Mouse (Mus musculus) heart, adult 9 months (tissue): Measurements from ENCODE around the gene Kmt2a.

Experiments
- DNase-seq, 2 experiments: peaks; one replicate each; pipeline ENCODE4 v3.0.0; 2022; ENCODE audit warnings: low spot score in 2 of 2

Gene Kmt2a

DNA sequence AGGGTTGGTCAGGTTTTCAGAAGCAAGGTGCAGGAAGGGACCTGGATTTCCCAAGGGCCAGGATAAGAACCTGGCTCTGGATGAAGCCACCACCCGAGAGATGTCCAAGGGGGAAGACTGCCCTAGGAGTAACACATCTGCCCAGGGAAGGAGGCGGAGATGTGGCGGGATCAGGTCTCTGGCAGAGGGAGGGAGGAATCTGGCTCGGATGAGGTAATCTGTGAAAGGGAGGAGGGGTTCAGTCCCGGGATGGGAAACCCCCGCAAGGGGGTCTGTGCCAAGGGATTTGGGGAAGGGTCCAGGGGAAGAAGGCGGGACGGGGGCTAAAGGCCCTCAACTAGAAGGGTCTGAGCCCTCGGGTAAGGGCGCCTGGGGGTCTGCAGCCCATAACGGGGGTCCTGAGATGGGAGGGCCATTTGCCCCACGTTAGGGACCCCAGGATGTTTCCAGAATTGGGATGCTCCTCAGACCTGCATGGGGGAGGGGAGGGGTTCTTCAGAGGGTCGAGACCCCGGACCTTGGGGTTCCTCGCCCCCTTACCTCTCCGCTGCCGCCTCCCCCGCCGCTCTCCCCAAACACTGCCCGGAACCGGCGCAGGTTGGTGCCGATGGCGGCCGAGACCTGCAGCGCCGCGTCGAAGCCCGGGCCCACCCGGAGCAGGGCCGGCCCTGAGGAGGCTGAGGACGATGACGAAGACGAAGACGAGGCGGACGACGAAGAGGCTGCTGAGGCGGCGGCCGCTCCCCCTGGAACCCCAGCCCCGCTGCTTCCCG is 601 bp downstream of the Kmt2a start:
- peak; percentile 31 to 47 for DNase-seq

DNA sequence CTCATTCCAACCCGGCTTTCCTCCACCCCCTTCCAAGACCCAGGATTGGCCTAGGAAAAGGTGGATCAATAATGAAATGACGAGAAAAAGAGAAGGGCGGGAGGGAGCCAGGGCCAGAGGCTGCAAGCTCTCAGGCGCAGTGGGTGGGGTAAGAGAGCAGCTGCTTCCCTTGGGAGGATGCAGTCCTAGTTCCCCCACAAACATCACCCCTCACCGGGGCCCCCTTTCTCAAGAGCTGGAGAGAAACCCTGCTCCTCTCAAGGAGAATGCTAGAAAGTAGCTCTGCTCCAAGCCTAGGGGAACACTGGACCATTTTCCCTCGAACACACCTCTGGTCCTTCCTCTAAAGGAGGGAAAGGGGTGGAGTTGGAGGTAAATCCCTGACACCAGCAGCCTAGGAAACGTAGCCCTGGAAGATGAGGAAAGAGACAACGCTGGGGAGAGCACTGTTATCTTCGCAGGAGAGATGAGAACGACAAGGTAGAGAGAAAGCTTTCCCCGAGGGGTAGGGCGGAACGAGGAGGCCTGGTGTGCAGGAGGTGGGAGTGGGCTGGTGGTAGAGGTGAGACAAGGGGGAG is 1.3 kb downstream of the Kmt2a start:
- DNase-seq: no peak

DNA sequence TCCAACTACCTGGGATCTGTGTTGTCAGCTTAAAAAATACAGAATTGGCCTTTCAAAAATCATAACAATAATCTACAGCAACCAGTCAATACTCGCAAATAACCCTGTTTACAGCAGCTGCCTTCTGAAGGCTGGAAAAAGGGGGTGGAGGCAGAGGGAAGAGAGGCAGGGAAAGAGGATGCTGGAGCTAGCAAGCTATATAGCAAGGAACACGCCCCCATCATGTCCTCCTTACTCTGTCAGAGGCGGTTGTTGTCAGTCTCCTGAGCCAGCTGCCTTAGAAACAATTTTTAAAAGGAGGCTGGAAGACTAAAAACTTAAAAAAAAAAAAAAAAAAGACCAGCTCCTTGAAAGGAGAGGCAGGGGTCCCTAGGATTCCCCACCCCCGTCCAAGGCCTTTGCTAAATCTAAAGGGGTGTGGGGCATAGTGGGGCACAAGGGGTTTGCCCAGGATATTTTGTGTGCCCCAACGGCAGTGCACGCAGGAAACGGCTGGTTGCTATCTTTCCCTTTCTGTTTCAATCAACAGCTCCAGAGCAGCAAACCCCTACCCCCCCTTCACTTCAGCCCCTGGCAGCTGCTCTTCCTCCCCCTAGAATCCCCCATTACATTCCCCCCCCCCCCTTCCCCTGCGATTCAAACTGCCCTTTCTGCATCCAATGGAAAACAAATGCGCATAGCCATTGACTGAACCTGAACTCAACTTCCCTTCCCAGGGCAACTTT is 2.2 kb downstream of the Kmt2a start:
- DNase-seq: no peak

DNA sequence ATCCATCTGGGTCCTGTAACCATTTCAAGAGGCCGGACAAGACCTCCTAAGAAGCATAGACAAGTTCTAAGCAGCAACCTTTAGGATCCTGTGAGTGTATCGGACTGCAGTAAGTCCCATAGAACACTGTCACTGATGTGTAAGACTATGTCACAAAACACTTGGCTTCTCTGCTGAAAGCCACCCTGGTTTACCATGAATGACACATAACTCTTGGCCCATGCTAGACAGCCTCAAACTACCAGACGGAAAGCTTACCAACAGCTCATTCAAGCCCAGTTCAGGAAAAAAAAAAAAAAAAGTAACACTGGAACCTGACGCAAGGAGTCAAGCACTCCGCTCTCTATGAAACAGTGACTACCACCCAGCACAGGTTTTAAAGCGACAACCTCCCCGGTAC is 3.4 kb downstream of the Kmt2a start:
- no peak for DNase-seq

DNA sequence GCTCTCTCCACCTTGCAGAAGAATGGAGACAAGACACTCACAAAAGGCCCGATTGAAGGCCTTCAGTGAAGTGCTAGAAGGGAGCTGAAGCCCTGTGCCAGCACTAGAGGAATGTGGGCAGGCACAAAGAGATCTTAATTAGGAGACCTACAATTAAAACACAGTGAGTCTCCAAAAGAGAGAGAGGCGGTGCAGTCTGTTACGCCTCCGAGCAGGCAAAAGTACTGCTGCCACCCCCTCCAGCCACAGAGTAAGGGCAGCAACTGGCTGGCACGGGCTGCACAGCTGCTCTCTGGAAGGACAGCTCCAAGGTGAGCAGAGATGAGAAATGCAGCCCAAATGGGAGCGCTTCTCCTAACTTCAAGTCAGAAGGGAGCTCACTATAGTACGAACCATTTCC is 5.6 kb downstream of the Kmt2a start:
- peak in 1 of 2 experiments; percentile 35 for DNase-seq

DNA sequence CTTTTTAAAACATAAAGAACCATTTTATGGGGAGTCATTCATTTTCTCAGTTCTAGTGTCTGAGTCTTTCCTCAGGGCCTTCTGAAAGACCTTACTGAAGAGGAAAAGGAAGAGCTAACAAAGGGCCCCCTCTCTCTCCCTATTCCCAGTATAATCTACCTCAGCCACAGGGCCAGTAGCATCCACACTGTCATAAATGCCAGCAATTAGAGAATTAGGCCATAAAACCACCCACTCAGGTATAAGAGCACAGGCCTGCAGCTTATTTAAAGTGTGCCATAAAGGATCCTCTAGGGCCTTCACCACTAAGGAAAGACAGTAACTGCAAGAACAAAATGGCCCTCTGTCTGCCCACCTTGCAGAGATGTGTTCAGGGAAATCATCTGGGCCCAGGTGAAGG is 6.9 kb downstream of the Kmt2a start:
- no peak for DNase-seq

DNA sequence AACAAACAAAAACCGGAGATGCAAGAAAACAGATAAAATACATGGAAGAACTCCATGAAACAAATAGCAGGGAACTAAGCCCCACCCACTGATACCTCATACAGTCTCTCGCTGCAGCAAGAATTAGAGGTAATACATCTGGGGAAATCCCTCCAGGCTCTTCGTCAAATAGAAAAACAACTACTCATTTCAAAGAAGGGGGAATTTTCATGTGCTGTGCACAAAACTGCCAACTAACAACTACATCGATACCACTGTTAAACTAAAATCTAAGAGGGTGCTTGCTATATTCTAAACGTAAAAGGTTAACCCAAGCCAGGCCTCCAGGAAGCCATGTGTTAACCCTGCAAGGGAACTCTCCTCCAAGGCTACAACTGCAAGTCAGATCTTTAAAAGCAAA is 7.4 kb downstream of the Kmt2a start:
- DNase-seq: no peak

DNA sequence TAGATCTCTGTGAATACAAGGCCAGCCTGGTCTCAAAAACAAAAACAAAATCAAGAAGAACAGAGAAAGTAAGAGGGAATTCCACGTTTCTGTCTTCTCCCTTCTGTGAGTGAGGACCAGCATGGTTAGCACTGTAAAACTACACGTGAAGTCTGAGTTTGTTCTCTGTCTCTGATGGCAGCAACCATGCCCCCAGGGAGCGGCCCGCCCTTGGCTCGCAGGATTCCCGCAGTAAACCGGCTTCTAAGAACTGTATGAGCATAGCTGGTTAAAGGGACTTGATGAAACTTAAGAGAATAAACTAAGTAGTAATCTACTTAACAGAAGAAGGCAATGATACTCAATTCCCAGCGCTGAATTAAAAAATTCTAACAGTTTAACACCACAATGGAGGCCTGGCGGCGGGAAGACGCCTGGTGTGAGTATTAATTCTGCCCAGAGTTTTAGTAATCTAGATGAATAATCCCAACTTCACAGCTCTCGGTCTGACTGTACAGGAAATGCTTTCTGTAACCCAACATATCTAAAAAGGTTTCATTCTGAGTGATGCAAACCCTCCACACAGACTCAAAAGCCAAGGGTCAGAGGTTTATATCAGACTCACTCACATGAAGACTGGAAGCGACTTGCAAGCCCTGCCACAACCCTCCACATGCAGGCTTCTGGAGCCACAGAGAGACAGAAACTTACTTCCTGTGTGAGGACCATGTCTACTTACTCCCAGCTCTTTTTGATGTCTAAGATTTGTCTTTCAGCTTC is 12.6 kb downstream of the Kmt2a start:
- peak in 1 of 2 experiments; percentile 30 for DNase-seq

DNA sequence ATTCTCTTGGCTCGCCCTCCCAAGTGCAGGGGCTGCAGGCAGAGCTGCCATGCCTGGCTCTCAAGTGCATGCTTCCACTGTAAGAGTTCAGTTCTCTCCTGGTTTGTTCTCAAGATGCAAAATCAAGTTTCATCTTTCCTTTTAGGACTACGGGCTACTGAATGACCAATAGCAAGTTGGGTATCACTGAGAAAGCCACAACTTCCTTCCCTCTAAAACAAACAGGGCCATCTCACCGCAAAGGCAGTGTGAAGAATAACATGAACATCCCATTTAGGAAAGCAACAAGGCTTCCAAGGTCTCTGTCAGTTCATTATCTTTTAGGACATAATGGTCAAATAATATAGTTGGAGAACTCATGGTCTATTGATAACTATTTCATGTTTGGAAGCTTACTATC is 13.4 kb downstream of the Kmt2a start:
- DNase-seq: no peak

DNA sequence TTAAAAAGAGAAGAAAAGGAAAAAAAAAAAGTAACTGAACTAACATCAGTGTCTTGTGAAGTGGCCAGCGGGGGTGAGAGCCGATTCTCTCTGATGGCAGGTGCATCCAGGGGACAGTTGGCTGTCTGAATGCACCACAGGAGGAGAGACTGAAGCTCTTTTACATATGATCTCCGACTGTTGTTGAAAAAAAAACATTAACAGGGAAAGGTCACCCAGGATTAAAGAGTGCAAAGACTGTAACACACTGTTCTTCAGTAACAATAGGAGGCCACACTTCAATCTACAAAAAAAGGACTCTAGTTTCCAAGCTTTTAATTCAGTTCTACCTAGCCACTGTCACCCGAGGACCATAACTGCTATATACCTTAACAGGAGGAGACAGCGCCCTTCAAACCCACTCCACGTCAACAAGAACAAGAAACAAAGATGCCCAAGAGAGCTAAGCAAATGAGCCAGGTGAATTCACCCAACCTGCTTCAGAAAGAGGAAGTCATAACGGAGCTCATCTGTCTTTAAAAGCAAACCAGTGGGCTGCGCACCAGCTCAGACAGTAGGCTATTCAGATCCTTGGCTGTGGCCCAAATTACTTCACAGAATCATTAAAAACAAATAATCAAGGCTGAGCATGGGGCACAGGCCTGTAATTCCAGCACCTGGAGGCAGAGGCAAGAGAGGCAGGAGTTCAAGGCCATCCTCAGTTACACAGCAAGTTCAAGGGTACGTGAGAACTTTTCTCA is 14.4 kb downstream of the Kmt2a start:
- DNase-seq: no peak

DNA sequence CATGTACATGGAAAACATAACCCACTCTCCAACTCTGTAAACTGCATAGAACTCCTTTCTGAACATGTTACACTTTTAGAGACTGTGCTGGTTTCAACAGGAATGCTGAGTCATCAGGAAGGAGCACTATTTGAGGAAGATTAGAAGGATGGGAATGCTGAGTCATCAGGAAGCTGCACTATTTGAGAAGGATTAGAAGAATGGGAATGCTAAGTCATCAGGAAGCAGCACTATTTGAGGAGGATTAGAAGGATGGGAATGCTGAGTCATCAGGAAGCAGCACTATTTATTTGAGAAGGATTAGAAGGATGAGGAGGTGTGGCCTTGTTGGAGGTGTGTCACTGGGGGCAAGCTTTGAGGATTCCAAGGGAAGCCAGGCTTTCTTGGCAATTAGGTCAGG is 20.0 kb downstream of the Kmt2a start:
- no peak for DNase-seq

DNA sequence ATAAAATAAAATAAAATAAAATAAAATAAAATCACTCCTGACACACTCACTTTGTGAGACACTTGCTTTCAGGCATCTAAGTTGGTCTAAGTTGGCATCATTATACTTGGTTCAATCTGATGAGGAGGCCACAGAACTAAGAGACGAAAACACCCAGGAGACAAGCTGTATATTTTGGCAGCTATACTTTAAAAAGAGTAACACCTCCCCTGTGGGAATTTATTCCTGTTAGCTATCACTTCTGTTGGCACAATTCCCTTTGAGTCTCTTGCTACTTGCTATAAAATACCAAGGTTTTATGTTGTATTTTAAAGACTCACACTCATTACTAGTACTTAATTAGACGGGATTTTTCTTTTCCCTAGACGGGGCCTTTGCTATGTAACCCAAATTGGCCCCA is 22.4 kb downstream of the Kmt2a start:
- no peak for DNase-seq

DNA sequence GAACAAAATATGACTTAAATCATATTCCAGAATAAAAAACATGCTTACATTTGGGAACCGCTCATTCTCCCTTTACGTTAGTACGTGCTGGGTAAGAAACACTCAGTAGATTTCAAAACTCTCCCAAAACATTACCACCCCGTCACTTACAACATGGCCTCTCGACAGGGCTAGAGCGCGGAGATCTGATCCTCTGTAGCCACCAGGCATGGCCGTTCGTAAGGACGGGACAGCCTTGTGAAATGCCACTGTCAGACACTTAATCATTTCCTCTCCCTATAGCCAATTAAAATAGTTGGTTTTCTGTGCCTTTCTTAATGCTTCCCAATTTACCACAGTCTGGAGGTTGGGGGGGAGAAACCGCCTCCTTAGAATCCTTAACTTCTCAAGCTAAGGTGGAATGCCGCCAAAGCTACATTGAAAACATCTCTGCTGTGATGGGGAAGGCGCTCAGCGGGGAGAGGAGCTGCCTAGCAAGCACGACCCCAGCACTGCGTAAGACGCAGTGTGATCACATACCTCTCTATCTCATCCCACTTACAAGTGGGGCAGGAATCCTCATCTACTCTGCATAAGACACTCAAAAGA is 23.6 kb downstream of the Kmt2a start:
- no peak for DNase-seq

DNA sequence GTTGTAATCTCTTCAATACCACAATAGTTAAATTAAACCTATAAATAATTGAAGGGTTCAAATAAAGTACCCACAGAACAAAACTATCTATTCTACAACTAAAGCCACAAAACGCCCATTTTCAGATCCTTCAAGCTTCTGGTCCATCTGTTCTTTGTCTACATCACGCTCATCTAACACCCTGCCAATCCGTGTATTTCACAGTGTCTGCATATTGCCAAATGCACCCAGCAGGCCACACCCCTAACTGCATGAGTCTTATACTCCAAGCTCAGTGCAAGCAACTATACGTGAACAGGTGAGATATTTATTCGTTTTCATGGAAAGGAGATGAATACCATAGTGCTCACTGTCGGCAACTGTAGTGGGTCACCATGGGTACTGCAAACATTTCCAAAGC is 25.9 kb downstream of the Kmt2a start:
- no peak for DNase-seq

DNA sequence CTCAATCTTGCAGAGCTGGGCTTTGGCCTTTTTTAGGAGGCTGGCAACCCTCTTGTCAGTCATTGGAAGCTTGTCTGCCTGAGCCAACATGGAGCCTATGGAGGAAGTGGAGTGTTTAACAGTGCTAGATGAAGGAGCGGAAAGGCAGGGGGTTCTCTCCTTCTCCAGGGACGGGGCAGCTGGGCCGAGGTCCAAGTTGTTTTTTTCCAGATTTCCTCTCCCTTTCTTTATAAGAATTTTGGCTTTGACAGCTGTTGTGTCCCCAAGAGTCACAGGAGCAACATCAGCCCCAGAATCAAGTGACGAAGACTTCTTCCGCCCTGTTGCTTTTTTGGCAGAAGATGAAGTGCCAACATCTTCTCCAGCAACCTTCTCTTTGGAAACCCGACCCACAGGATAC is 33.6 kb downstream of the Kmt2a start:
- peak; percentile 26 to 43 for DNase-seq

DNA sequence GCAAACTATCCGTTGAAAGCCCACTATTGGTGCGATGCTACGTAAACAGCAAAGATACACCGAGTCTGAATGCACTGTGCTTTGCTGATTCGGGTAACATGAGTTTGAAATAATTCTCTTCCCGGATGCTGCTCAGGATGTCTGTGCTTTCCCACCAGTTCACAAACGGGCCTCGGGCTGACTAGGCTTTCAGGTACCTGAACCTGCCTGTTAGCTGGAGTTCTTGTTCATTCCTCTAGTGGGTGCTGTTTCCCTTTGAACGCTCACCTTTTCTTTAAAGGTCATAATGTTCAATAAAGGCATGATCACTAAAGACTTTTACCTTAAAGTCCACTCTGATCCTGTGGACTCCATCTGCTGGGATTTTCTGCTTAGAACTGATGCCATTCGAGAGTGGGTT is 39.9 kb downstream of the Kmt2a start:
- peak in 1 of 2 experiments; percentile 21 for DNase-seq

DNA sequence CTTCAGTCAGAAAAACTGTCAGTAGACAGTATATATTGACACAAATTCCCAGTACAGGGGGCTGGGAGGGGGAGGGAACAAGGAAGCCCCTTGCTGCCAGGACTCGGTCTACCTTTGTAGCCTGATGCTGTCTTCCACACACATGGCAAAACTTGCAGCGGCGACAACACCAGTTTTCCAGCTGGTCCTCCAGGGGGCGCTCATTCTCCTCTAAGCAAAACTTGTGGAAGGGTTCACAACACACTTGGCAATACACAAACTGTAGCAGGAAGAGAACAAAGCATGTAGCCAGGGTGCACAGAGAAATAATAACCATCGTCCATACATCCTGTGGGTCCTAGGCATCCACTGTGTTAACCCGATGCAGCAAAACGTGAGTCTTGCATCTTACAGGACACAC is 44.7 kb downstream of the Kmt2a start:
- peak; percentile 14 to 55 for DNase-seq

DNA sequence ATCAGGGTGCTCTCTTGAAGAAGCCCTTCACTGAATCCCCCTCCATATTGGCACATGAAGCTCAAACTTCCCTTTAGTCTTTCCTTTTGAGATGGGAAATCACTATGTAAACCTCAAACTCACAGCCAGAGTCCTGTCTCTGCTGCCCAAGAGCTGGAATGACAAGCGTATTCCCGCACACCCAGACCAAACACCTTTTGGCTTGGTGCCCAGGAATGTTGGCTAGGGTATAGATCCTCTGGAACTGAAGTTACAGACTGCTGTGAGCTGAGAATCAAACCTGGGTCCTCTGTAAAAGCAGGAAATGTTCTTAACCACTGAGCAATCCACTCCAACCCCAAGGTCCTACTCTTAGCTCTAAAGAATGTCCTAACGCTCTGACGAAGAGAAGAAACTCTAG is 48.7 kb downstream of the Kmt2a start:
- no peak for DNase-seq

DNA sequence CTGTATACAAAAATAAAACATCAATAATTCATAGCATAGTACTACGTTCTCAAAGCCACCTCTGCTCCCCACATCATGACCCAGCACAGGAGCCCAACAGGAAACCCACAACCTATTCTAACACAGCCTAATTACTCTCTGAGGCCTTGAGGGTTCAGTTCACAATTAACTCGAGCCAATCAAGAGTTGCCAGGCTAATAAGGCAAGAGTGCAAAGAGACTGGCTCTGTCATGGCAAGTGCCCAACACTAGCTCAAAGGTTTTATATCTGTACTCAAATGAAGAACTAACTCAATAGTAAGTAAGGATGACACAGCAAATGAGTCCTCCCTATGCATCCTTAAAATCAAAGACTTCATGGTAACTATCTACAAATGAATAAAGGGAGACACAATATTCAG is 50.6 kb downstream of the Kmt2a start:
- no peak for DNase-seq

DNA sequence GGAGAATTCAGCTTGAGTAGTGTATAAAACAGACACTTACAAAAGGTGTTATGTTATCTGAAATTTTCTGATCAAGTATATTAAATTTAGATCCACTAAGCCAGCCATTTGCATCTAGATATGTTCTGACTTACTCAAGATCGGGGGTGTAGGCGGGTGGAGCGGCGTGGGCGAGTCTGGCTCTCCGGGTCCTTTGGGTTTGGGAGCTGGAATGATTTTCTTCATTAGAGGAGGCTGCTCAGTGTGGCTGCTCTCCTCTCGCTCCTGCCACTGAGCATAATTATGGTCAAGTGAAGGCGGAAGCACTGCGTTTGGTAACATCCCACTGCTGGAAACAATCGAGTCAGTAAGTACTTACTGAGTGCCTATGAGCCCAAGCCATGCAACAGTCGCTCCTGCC is 52.2 kb downstream of the Kmt2a start:
- no peak for DNase-seq

DNA sequence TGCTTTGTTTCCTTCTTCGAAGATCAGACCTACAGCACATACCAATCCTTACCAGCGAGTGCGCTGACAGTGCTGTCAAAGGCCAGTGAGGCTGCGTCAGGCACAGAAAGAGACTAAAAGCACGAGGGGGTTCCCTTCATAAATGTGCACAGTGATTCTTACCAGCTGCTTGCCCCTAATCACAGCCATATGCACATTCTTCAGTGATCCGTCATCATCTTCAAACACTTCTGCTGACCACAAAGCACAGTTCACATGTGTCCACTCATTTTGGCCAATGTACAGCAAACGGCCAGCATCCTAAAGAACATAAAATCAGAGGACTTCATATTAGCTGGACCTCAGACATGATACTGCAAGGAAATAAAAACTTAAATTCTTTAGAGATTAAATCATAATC is 54.4 kb downstream of the Kmt2a start:
- DNase-seq: no peak
